Mouse (Mus musculus): ENCODE measurements around the gene Gpr108.

GRCm38 (mm10) chr17:57228014-57228413 lies 20.2 kb downstream of the Gpr108 start, which contains the start of gene C3:
- TF ChIP-seq CTCF (IDR thresholded peaks at IDR 0.05; ENCODE audit: borderline replicate concordance, insufficient read depth, low read length) (no peak), POLR2A (IDR thresholded peaks at IDR 0.05; ENCODE audit: low read depth, low read length) (no peak)

All from embryonic fibroblast, embryonic 13.5 days (primary cell).